11 mouse cellular contexts compared by ENCODE assay signal in the genomic region with DNA sequence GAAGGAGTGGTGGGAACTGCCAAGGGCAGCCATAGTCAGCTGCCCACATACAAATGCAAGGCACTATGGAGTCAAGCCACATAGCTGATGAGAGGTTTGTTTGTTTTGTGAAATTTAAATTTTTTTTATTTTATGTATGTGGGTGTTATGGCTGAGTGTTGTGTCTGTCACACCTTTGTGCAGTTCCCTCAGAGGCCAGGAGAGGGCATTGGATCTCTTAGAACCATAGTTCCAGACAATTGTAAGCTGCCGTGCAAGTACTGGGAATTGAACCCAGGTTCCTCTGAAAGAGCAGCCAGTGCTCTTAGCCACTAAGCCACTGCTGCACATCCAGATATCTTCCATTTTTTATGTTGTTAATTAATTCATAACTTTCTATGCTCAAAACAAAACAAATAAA.
A peak's percentile ranks its signal among the peaks of the same experiment; 100 is the strongest.
DNase-seq lines count a peak whose midpoint lies in the region; TF ChIP-seq lines count a peak whose summit lies in the region.
"Had no signal": no experiment of that assay in that cellular context is flagged by ENCODE, and none has a peak within 500 bp of the region (broad histone marks: within the 10 kb centered on the region; RNA-seq: fewer than 3 reads in every experiment).

No protein-coding gene starts in this region.

- TF ChIP-seq CTCF in left cerebral cortex, adult 2 months (IDR thresholded peaks at IDR 0.05), result peak; percentile 23
- TF ChIP-seq CTCF in brain, embryonic 14.5 days (IDR thresholded peaks at IDR 0.05; ENCODE audit: borderline replicate concordance, extremely low read depth, insufficient read depth, insufficient read length), result peak; percentile 27; the same call in 1 of the 2 replicates

- TF ChIP-seq POLR2A in brain, embryonic 14.5 days (IDR thresholded peaks at IDR 0.05; ENCODE audit: borderline replicate concordance, extremely low read depth, insufficient read depth, insufficient read length, poor library complexity, severe bottlenecking), result no peak

- no peak overlapping the region for H3K4me3 ChIP-seq in left cerebral cortex, adult 2 months
- H3K4me3 ChIP-seq: embryonic facial prominence, embryonic 12.5 days; limb, embryonic 15.5 days; myocyte had no signal

- no peak for DNase-seq in left cerebral cortex, adult 2 months (ENCODE audit: extremely low spot score in 1 of 2, low spot score in 2 of 2)
- DNase-seq in left cerebral cortex, postnatal 4 days, result no peak
- peak; percentile 54 for DNase-seq in ES-CJ7 (ENCODE audit: low read depth, low spot score)
- no peak for DNase-seq in brain, embryonic 14.5 days (ENCODE audit: low read depth)
- peak; percentile 15 for DNase-seq in retina, postnatal 1 day
- no peak for DNase-seq in layer of hippocampus, adult 9-11 months
- DNase-seq in cerebellum, adult 9-10 months, result no peak
- DNase-seq: right cerebral cortex, postnatal 14 days had no signal

- intact Hi-C loops in left cerebral cortex, adult 2 months (cut with DNase I), result no loop called here
- intact Hi-C loops in left cerebral cortex, postnatal 4 days (cut with DNase I), result no loop called here

- H3K27ac ChIP-seq in left cerebral cortex, adult 2 months, result no peak overlapping the region
- H3K27ac ChIP-seq: embryonic facial prominence, embryonic 12.5 days; limb, embryonic 15.5 days had no signal

Comparison
In these comparisons a context has a peak if more than half of its experiments do, and no peak if none do; other contexts are left out.
1. DNase-seq: peak in ES-CJ7 (single experiment) and retina, postnatal 1 day (single experiment); none in left cerebral cortex, adult 2 months (0 of 2), left cerebral cortex, postnatal 4 days (single experiment), brain, embryonic 14.5 days (single experiment), layer of hippocampus, adult 9-11 months (single experiment) and cerebellum, adult 9-10 months (single experiment).